Mouse (Mus musculus): ENCODE measurements around the gene Rbm8a. TPM values are rescaled to one million over a fixed set of nuclear protein-coding genes. Genes with fewer than 3 reads are reported as not detected.

The Rbm8a gene
- total and polyA plus RNA-seq, 2 experiments = 6.3 to 11.9 TPM

DNA sequence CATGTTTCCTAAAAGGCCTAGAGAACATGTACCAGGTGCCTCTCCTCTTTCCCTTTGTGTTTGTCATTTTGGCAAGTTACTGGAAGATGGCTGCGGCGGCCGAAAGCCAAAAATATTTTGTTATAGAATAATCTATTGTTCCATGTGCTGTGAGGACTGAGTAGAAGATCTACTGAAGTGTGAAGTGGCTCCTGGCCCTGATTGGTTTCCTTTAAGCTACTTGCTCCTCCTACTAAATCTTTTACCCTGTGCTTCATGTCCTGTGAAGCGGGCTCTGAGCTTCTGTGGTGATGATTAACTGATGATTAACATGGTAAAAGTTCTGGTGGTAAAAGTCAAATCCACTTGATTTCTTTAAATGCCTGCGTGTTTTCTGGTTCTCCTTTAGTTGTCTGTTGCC is 37.2 kb downstream of the Rbm8a start:
- 90% methylated on average over 5 of the region's 5 CpGs for WGBS
- H3K4me1 ChIP-seq (ENCODE audit: control insufficient read depth, insufficient read depth, low read length) = peaks cover 2% of the 10 kb centered on the region
- no peak for DNase-seq (ENCODE audit: extremely low read depth, low read depth, low spot score)
- no peaks in the 10 kb centered on the region for H3K27me3 ChIP-seq (ENCODE audit: control insufficient read depth, insufficient read depth, low read length)
- no peak overlapping the region for H3K9ac ChIP-seq (ENCODE audit: low read depth, low read length)
- H3K36me3 ChIP-seq (ENCODE audit: control insufficient read depth, insufficient read depth, low read length) = no peaks in the 10 kb centered on the region
- no peaks in the 10 kb centered on the region for H3K79me2 ChIP-seq (ENCODE audit: control insufficient read depth, insufficient read depth, low read length)
- no peak overlapping the region for H3K4me3 ChIP-seq (ENCODE audit: insufficient read depth, low read depth, low read length)
- no peak overlapping the region for H3K27ac ChIP-seq (replicated peaks; ENCODE audit: insufficient read depth, low read depth, low read length)
- TF ChIP-seq CTCF (IDR thresholded peaks at IDR 0.05; ENCODE audit: low read depth, low read length) (no peak), POLR2A (IDR thresholded peaks at IDR 0.05; ENCODE audit: extremely low read depth, insufficient read depth, low read length) (no peak)

DNA sequence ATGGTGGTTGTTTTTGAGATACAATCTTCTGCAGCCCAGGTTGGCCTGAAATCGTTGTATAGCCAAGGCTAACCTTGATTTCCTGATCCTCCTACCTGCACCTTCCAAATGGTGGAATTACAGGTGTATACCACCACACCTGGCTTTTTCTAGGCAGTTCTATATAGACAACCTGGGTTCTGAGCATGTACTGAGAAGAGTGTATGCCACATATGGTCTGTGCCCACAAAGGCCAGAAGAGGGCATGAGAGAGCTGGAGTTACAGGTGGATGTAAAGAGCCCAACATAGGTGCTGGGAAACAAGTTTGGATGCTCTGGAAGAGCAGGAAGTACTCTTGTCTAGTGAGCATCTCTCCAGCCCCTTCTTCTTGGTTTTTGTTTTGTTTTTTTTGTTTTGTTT is 37.6 kb downstream of the Rbm8a start:
- Histone ChIP-seq H3K27me3 (ENCODE audit: control insufficient read depth, insufficient read depth, low read length) (no peaks in the 10 kb centered on the region), H3K4me3 (ENCODE audit: insufficient read depth, low read depth, low read length) (no peak overlapping the region), H3K79me2 (ENCODE audit: control insufficient read depth, insufficient read depth, low read length) (no peaks in the 10 kb centered on the region), H3K4me1 (ENCODE audit: control insufficient read depth, insufficient read depth, low read length) (peaks cover 2% of the 10 kb centered on the region), H3K27ac (replicated peaks; ENCODE audit: insufficient read depth, low read depth, low read length) (no peak overlapping the region), H3K9ac (ENCODE audit: low read depth, low read length) (no peak overlapping the region), H3K36me3 (ENCODE audit: control insufficient read depth, insufficient read depth, low read length) (no peaks in the 10 kb centered on the region)
- 15% methylated on average over 1 of the region's 1 CpGs for WGBS
- peak; percentile 39 for DNase-seq (ENCODE audit: extremely low read depth, low read depth, low spot score)
- TF ChIP-seq POLR2A (IDR thresholded peaks at IDR 0.05; ENCODE audit: extremely low read depth, insufficient read depth, low read length) (no peak), CTCF (IDR thresholded peaks at IDR 0.05; ENCODE audit: low read depth, low read length) (peak; percentile 38; the same call in 1 of the 2 replicates)

DNA sequence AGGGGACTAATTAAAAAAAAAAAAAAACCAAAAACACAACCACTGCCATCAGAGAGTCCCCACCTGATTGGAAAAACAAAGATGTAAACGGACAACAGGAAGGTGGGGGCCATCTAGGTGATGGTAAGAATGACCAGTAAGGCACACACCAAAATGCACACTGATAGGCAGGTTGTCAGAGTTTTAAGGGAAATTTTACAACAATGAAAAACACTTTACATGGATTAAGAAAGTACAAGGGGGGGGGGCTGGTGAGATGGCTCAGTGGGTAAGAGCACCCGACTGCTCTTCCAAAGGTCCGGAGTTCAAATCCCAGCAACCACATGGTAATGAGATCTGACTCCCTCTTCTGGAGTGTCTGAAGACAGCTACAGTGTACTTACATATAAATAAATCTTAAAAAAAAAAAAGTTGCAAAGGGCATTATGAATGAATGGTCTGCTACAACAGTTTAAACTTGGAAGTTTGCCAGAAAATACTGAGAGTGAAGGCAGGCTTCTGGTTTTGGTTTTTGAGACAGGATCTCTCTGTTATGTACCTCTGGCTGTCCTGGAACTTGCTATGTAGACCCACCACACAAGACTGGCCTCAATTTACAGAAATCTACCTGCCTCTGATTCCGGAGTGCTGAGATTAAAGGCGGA is 38.8 kb downstream of the Rbm8a start:
- no peak overlapping the region for H3K4me3 ChIP-seq (ENCODE audit: insufficient read depth, low read depth, low read length)
- DNase-seq (ENCODE audit: extremely low read depth, low read depth, low spot score) = no peak
- no peaks in the 10 kb centered on the region for H3K27me3 ChIP-seq (ENCODE audit: control insufficient read depth, insufficient read depth, low read length)
- H3K36me3 ChIP-seq (ENCODE audit: control insufficient read depth, insufficient read depth, low read length) = no peaks in the 10 kb centered on the region
- H3K27ac ChIP-seq (replicated peaks; ENCODE audit: insufficient read depth, low read depth, low read length) = no peak overlapping the region
- H3K9ac ChIP-seq (ENCODE audit: low read depth, low read length) = no peak overlapping the region
- 92% methylated on average over 5 of the region's 5 CpGs for WGBS
- H3K4me1 ChIP-seq (ENCODE audit: control insufficient read depth, insufficient read depth, low read length) = peaks cover 2% of the 10 kb centered on the region
- TF ChIP-seq POLR2A (IDR thresholded peaks at IDR 0.05; ENCODE audit: extremely low read depth, insufficient read depth, low read length) = no peak
- TF ChIP-seq CTCF (IDR thresholded peaks at IDR 0.05; ENCODE audit: low read depth, low read length) = no peak
- H3K79me2 ChIP-seq (ENCODE audit: control insufficient read depth, insufficient read depth, low read length) = no peaks in the 10 kb centered on the region

DNA sequence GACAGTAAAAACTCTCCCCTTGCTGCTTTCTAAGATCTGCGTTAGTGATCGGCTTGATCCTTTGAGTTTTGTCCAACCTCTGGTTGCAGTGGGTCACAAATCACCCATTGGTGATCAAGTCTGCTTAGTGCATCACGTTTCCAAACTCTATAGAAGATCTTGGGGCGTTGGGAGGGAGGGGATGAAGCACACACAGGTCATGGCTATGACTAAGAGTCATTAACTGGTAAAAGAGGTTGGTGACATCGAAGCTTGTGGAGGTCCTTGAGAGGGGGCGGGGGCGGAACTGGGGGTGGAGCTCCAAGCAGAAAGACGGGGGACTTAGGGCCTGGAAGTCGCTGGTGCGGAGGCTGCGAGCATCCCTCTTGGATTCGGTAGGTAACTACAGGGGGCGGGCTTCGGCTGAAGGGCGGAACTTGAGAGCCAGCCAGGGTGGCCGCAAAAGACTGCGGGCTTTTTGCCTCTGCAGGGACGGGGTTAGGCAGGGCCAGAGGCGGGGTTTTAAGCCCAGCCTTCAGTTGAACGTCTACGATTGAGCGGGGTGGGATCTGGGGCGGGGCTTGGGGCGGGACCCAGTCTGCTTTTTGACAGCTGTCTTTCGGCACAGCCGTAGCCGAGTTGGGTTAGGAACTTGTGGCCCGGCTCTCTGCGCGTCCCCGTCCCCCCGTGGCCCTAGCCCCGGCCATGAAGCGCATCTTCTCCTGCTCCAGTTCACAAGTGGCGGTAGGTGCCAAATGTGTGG is 40.2 kb downstream of the Rbm8a start, which contains the start of gene Ankrd35:
Gene Ankrd35, plus strand, starts transcription at position 405 of the 742 bp plus-strand sequence.
- peak; percentile 83 for DNase-seq (ENCODE audit: extremely low read depth, low read depth, low spot score)
- H3K4me3 ChIP-seq (ENCODE audit: insufficient read depth, low read depth, low read length) = peak within 1 kb of the TSS; percentile 37; the same call in 1 of the 2 replicates
- H3K4me1 ChIP-seq (ENCODE audit: control insufficient read depth, insufficient read depth, low read length) = no peaks in the 10 kb centered on the region
- H3K36me3 ChIP-seq (ENCODE audit: control insufficient read depth, insufficient read depth, low read length) = no peaks in the 10 kb centered on the region
- 7% methylated on average over 35 of the region's 35 CpGs for WGBS
- no peaks in the 10 kb centered on the region for H3K79me2 ChIP-seq (ENCODE audit: control insufficient read depth, insufficient read depth, low read length)
- H3K9ac ChIP-seq (ENCODE audit: low read depth, low read length) = 0 out of 2 replicates have a peak within 1 kb of the TSS, but pooled peaks have one; percentile 29
- no peak within 1 kb of the TSS for H3K27ac ChIP-seq (replicated peaks; ENCODE audit: insufficient read depth, low read depth, low read length)
- no peaks in the 10 kb centered on the region for H3K27me3 ChIP-seq (ENCODE audit: control insufficient read depth, insufficient read depth, low read length)
- TF ChIP-seq POLR2A (IDR thresholded peaks at IDR 0.05; ENCODE audit: extremely low read depth, insufficient read depth, low read length) = no peak
- peak; percentile 41 for TF ChIP-seq CTCF (IDR thresholded peaks at IDR 0.05; ENCODE audit: low read depth, low read length)

DNA sequence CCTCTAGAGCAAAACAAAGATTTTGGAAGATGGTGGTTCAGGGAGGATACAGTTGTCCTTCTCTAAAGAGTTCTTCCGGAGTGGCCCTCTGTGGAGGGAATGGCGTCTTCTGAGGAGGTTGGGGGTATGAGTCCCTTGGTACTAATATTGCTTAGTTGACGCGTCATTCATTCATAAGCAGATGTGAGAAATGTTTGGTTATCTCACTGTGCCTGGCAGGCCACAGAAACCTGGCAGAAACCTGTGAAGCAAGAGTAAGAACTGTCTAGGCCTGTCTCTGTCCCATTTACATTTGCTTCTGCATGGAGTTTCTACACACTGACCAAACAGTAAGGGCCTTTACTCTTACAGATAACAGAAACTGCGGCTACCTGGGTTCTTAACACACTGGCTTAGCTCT is 41.8 kb downstream of the Rbm8a start:
- no peak overlapping the region for H3K27ac ChIP-seq (replicated peaks; ENCODE audit: insufficient read depth, low read depth, low read length)
- H3K79me2 ChIP-seq (ENCODE audit: control insufficient read depth, insufficient read depth, low read length) = no peaks in the 10 kb centered on the region
- TF ChIP-seq CTCF (IDR thresholded peaks at IDR 0.05; ENCODE audit: low read depth, low read length) = no peak
- TF ChIP-seq POLR2A (IDR thresholded peaks at IDR 0.05; ENCODE audit: extremely low read depth, insufficient read depth, low read length) = no peak
- WGBS = 98% methylated on average over 5 of the region's 5 CpGs
- no peak overlapping the region for H3K4me3 ChIP-seq (ENCODE audit: insufficient read depth, low read depth, low read length)
- no peaks in the 10 kb centered on the region for H3K36me3 ChIP-seq (ENCODE audit: control insufficient read depth, insufficient read depth, low read length)
- no peak for DNase-seq (ENCODE audit: extremely low read depth, low read depth, low spot score)
- H3K9ac ChIP-seq (ENCODE audit: low read depth, low read length) = no peak overlapping the region
- H3K4me1 ChIP-seq (ENCODE audit: control insufficient read depth, insufficient read depth, low read length) = no peaks in the 10 kb centered on the region
- no peaks in the 10 kb centered on the region for H3K27me3 ChIP-seq (ENCODE audit: control insufficient read depth, insufficient read depth, low read length)

DNA sequence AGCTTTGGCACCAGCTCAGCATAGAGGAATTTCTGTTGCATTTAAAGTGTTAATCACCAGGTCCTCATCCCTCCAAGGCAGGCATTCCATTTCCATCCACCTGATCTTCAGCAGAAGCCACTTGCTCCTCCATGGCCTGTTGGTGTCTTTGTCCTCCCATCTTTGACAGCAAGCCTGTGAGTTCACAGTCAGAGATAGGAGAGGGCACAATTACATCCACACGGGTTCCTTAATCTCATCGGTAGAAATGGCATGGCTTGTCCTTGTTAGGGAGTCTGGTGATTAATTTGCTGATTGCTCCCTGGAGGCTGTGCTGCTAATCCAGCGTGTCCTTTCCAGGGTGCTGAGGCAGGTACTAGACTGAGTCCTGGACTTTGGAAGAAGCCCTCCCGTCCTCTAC is 43.8 kb downstream of the Rbm8a start:
- TF ChIP-seq CTCF (IDR thresholded peaks at IDR 0.05; ENCODE audit: low read depth, low read length) (no peak), POLR2A (IDR thresholded peaks at IDR 0.05; ENCODE audit: extremely low read depth, insufficient read depth, low read length) (no peak)
- no peak overlapping the region for H3K9ac ChIP-seq (ENCODE audit: low read depth, low read length)
- 81% methylated on average over 4 of the region's 4 CpGs for WGBS

More for the DNA sequence above, 43.8 kb downstream of the Rbm8a start:
- Histone ChIP-seq H3K36me3 (ENCODE audit: control insufficient read depth, insufficient read depth, low read length) (no peaks in the 10 kb centered on the region), H3K79me2 (ENCODE audit: control insufficient read depth, insufficient read depth, low read length) (no peaks in the 10 kb centered on the region), H3K27me3 (ENCODE audit: control insufficient read depth, insufficient read depth, low read length) (no peaks in the 10 kb centered on the region), H3K4me3 (ENCODE audit: insufficient read depth, low read depth, low read length) (no peak overlapping the region), H3K27ac (replicated peaks; ENCODE audit: insufficient read depth, low read depth, low read length) (no peak overlapping the region), H3K4me1 (ENCODE audit: control insufficient read depth, insufficient read depth, low read length) (no peaks in the 10 kb centered on the region)
- DNase-seq (ENCODE audit: extremely low read depth, low read depth, low spot score) = no peak
